Mouse (Mus musculus): ENCODE measurements around the gene Wwc1. TPM values are rescaled to one million over a fixed set of nuclear protein-coding genes. Genes with fewer than 3 reads are reported as not detected.
A peak's percentile ranks its signal among the peaks of the same experiment; 100 is the strongest.

The Wwc1 gene
- polyA plus RNA-seq, 1 experiment from 2014 or later: 9.5 TPM

DNA sequence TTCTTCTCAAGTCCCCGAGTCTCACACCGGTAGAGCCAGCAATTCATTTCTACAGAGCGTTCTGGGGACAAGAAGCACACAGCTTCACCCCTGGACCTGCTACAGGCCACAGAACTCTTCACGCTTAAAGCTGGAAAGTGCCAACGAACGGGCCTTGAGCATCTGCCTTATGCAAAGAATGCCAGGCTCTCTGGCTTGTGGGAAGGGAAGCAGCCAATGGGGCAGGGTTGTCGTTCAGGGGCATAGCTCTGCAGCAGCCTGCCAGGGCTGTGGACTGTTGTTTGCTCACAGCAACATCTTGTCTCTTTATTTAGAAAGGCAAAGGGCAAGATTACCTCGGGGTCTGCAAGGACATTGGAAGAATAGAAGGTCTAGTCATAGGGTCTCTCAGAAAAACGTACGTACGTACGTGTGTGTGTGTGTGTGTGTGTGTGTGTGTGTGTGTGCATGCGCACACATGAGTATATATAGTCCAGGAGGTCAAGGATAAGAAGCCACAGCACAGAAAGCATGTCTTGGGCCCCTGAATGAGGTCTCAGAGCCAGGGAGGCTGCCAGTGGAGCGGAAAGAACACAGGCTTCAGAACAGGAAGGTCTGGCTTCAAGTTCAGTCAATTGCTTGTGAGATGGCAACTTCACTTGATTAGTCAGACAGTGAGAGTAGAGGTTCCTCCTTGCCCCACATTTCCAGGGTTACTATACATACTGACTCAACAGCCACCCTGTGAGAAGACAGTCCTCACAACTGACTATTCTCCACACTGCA, 48.0 kb downstream of the Wwc1 start:
- Histone ChIP-seq H3K4me3 (ENCODE audit: low read length) (no peak overlapping the region), H3K36me3 (ENCODE audit: control insufficient read depth, insufficient read depth, low read length) (no peaks in the 10 kb centered on the region), H3K9me3 (ENCODE audit: control insufficient read depth, low read length) (no peaks in the 10 kb centered on the region), H3K4me2 (replicated peaks; ENCODE audit: low read depth, low read length) (no peak overlapping the region), H3K27me3 (ENCODE audit: control insufficient read depth, insufficient read depth, low read length) (no peaks in the 10 kb centered on the region), H3K4me1 (ENCODE audit: control insufficient read depth, insufficient read depth, low read length) (peaks cover 27% of the 10 kb centered on the region), H3K9ac (ENCODE audit: low read depth, low read length) (no peak overlapping the region), H3K27ac (ENCODE audit: low read depth, low read length) (peak overlapping the region; percentile 80; the same call in 1 of the 2 replicates)
- WGBS: 85% methylated on average over 14 of the region's 14 CpGs
- ATAC-seq (ENCODE audit: low FRiP score, low TSS enrichment): no peak

DNA sequence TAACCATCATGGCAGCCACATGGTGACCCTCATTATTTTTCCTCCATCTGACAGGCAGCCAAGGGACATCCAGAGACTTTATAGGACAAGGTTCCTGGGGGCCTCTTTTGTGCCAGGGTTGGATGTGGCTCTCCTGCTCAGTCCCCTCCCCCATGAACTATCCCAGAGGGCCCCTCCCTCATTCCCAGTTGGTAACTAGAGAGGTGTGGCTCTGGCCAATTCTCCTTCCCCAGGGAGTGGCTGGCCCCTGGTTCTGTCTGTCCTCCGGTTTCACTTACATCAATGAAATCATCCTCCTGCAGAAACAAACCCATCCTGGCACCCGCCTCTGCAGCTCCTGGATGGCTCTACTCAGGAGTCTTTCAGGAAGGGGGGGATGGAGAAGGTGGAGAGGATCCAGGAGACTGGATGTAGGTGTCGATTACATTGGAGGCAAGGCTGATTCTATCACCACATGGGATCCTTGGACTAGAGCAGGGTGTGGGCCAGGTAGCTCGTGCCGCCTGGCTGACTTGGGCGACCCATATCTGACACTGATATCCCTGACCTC, 49.7 kb downstream of the Wwc1 start:
- Histone ChIP-seq H3K4me2 (replicated peaks; ENCODE audit: low read depth, low read length) (no peak overlapping the region), H3K4me3 (ENCODE audit: low read length) (no peak overlapping the region), H3K9ac (ENCODE audit: low read depth, low read length) (no peak overlapping the region), H3K9me3 (ENCODE audit: control insufficient read depth, low read length) (no peaks in the 10 kb centered on the region), H3K4me1 (ENCODE audit: control insufficient read depth, insufficient read depth, low read length) (peaks cover 27% of the 10 kb centered on the region), H3K27me3 (ENCODE audit: control insufficient read depth, insufficient read depth, low read length) (no peaks in the 10 kb centered on the region), H3K27ac (ENCODE audit: low read depth, low read length) (no peak overlapping the region), H3K36me3 (ENCODE audit: control insufficient read depth, insufficient read depth, low read length) (no peaks in the 10 kb centered on the region)
- ATAC-seq (ENCODE audit: low FRiP score, low TSS enrichment): no peak
- WGBS: 52% methylated on average over 6 of the region's 6 CpGs

DNA sequence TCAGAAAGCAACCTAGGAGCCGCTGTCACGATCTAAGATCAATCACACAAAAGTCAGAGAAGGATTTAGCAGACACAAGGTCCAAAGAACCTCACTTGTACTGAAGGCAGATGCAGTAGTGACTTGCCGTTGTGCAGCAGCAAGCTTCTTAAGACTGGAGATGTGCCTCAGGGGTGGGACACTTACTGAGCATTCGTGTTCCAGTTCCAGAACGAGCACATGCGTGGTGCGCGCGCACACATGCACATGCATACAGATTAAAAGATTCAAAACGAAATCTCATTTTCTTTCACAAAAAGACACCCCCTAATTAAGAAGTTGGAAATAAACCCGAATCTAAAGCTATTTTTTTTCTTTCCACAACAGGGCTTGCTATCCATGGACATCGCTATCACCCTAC, 51.9 kb downstream of the Wwc1 start:
- Histone ChIP-seq H3K4me1 (ENCODE audit: control insufficient read depth, insufficient read depth, low read length) (peaks cover 24% of the 10 kb centered on the region), H3K4me2 (replicated peaks; ENCODE audit: low read depth, low read length) (no peak overlapping the region), H3K9ac (ENCODE audit: low read depth, low read length) (no peak overlapping the region), H3K27ac (ENCODE audit: low read depth, low read length) (no peak overlapping the region), H3K4me3 (ENCODE audit: low read length) (no peak overlapping the region), H3K36me3 (ENCODE audit: control insufficient read depth, insufficient read depth, low read length) (no peaks in the 10 kb centered on the region), H3K27me3 (ENCODE audit: control insufficient read depth, insufficient read depth, low read length) (no peaks in the 10 kb centered on the region), H3K9me3 (ENCODE audit: control insufficient read depth, low read length) (no peaks in the 10 kb centered on the region)
- WGBS: 94% methylated on average over 12 of the region's 12 CpGs
- ATAC-seq (ENCODE audit: low FRiP score, low TSS enrichment): no peak

DNA sequence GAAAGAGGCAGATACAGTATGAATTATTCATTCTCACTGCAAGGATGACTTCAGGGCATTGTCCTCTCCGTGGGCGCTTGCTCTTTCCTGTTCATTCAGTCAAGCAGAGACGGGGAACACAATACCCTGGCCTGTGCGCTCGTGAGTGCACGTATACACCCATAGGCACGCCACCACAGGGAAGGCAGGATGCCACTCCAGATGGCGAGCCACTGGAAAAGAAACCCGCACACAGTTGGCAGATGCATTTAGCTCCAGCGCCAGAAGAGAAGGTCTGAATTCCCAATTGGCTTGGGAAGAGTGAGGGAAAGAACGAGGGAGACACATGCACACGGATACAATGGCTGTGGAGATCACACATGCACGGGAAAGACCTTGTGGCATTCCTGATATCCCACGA, 53.0 kb downstream of the Wwc1 start:
- 81% methylated on average over 14 of the region's 14 CpGs for WGBS
- Histone ChIP-seq H3K4me1 (ENCODE audit: control insufficient read depth, insufficient read depth, low read length) (peaks cover 21% of the 10 kb centered on the region; the same call in 1 of the 2 replicates), H3K9ac (ENCODE audit: low read depth, low read length) (no peak overlapping the region), H3K27ac (ENCODE audit: low read depth, low read length) (no peak overlapping the region), H3K36me3 (ENCODE audit: control insufficient read depth, insufficient read depth, low read length) (no peaks in the 10 kb centered on the region), H3K4me2 (replicated peaks; ENCODE audit: low read depth, low read length) (no peak overlapping the region), H3K9me3 (ENCODE audit: control insufficient read depth, low read length) (no peaks in the 10 kb centered on the region), H3K4me3 (ENCODE audit: low read length) (no peak overlapping the region), H3K27me3 (ENCODE audit: control insufficient read depth, insufficient read depth, low read length) (no peaks in the 10 kb centered on the region)
- no peak for ATAC-seq (ENCODE audit: low FRiP score, low TSS enrichment)

DNA sequence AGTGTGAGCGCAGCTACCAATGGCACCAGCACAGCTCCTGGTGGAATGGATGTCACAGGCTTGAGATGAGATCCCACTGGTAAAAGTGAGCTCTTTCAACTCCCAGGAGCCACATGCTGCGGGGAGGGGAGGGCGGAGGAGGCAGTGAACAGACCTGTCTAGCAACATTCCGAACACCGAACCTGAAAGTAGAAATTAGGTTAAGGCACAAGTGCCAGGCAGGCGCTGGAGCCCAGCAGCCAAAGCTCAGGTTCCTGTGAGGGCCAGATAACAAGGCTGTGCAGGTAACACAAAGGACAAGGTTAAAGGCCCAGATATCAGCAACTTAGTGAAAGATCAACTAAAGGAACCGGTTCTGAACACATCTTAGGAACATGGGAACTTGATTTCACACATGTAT, 54.7 kb downstream of the Wwc1 start:
- ATAC-seq (ENCODE audit: low FRiP score, low TSS enrichment): peak; percentile 73
- peaks cover 19% of the 10 kb centered on the region; the same call in 1 of the 2 replicates for H3K4me1 ChIP-seq (ENCODE audit: control insufficient read depth, insufficient read depth, low read length)
- no peak overlapping the region for H3K4me2 ChIP-seq (replicated peaks; ENCODE audit: low read depth, low read length)
- H3K9me3 ChIP-seq (ENCODE audit: control insufficient read depth, low read length): no peaks in the 10 kb centered on the region
- no peaks in the 10 kb centered on the region for H3K27me3 ChIP-seq (ENCODE audit: control insufficient read depth, insufficient read depth, low read length)
- peak overlapping the region; percentile 57; the same call in 1 of the 2 replicates for H3K27ac ChIP-seq (ENCODE audit: low read depth, low read length)
- H3K4me3 ChIP-seq (ENCODE audit: low read length): no peak overlapping the region
- 69% methylated on average over 7 of the region's 7 CpGs for WGBS
- H3K9ac ChIP-seq (ENCODE audit: low read depth, low read length): no peak overlapping the region
- H3K36me3 ChIP-seq (ENCODE audit: control insufficient read depth, insufficient read depth, low read length): no peaks in the 10 kb centered on the region

DNA sequence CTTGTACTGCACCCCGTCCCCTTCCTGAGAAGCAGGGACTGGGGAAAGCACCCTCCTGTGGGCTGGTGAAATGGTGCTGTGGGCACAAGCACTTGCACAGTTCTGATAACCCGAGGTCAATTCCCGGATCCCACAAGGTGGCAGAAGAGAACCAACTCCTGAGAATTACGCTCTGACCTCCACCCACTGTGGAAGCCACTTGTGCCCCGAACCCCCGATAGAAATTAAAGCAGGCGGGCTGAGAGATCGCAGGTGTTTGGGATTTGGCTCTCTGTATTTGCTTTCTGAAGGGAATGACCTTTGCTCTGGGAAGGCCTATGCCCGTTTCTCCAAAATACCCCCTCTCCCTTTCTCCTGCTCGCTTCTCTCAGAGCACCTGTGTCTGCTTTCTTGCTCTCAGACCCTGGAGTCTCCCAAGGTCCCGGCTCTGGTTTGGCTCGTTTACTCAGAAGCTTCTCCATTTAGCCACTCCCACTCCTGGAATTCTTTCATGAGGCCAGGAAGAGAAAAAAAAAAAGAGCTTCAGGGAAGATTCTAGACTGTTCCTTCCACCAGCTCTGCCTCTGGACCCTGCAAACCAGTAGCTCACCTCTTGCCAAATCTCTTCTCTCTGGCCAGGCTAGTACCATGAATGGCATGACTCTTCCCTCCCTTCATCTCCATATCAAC, 58.0 kb downstream of the Wwc1 start:
- Histone ChIP-seq H3K27ac (ENCODE audit: low read depth, low read length) (no peak overlapping the region), H3K9ac (ENCODE audit: low read depth, low read length) (no peak overlapping the region), H3K27me3 (ENCODE audit: control insufficient read depth, insufficient read depth, low read length) (no peaks in the 10 kb centered on the region), H3K9me3 (ENCODE audit: control insufficient read depth, low read length) (no peaks in the 10 kb centered on the region), H3K4me2 (replicated peaks; ENCODE audit: low read depth, low read length) (no peak overlapping the region), H3K4me1 (ENCODE audit: control insufficient read depth, insufficient read depth, low read length) (peaks cover 24% of the 10 kb centered on the region), H3K36me3 (ENCODE audit: control insufficient read depth, insufficient read depth, low read length) (no peaks in the 10 kb centered on the region), H3K4me3 (ENCODE audit: low read length) (no peak overlapping the region)
- WGBS: 35% methylated on average over 12 of the region's 12 CpGs
- no peak for ATAC-seq (ENCODE audit: low FRiP score, low TSS enrichment)

DNA sequence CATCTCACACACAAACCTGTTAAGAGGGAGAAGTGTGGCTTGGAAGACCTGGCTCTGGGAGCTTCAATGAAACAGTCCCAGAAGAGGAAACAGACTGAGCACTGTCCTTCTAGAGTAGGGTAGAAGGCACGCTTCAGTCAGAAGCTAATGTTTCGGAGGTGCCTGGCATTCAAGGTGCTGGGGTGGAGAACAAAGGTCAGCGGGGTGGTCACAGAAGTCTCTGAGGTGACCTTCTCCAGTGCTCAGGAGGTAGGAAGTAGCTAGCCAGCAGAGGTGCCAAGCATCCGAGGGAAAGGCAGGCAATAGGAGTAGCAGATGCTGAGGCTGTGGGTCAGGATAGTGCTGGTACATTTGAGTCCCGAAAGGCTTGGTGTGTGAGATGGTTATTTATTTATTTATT, 59.6 kb downstream of the Wwc1 start:
- no peak overlapping the region for H3K4me2 ChIP-seq (replicated peaks; ENCODE audit: low read depth, low read length)
- H3K36me3 ChIP-seq (ENCODE audit: control insufficient read depth, insufficient read depth, low read length): no peaks in the 10 kb centered on the region
- no peaks in the 10 kb centered on the region for H3K27me3 ChIP-seq (ENCODE audit: control insufficient read depth, insufficient read depth, low read length)
- H3K4me1 ChIP-seq (ENCODE audit: control insufficient read depth, insufficient read depth, low read length): peaks cover 32% of the 10 kb centered on the region
- H3K9me3 ChIP-seq (ENCODE audit: control insufficient read depth, low read length): no peaks in the 10 kb centered on the region
- H3K4me3 ChIP-seq (ENCODE audit: low read length): no peak overlapping the region
- H3K9ac ChIP-seq (ENCODE audit: low read depth, low read length): no peak overlapping the region
- ATAC-seq (ENCODE audit: low FRiP score, low TSS enrichment): no peak
- 81% methylated on average over 5 of the region's 5 CpGs for WGBS
- no peak overlapping the region for H3K27ac ChIP-seq (ENCODE audit: low read depth, low read length)

DNA sequence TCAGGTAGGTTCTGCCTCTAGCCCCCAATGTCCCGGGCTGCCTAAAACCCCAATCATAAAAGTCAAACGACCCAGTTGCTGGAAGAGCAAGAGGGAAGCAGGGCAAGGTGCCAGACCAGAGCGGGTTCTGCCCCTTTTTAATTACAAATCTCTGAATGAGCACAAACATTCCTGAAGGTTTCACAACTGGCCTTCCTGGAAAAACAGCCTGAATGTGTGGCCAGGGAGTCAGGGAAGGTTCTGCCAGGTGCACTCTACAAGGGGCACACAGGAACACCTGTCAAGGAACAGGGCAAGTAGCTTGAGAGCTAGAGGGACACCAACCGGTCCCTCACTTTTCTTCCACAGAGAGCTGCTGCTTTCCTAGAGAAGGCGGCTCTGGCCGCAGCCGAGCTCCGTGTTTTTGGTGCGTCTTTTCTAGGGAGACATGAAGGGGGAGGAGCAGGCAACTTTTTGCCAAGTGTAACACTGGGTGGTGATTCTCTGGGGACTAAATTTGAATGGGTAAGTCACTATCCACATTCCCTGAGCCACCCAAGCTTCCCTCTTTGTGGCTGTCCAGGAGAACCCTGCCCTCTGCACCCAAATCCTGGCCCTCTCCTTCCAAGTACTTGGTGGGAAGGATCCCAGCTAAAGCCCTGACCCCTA, 60.3 kb downstream of the Wwc1 start:
- H3K9me3 ChIP-seq (ENCODE audit: control insufficient read depth, low read length): no peaks in the 10 kb centered on the region
- H3K9ac ChIP-seq (ENCODE audit: low read depth, low read length): no peak overlapping the region
- peaks cover 37% of the 10 kb centered on the region for H3K4me1 ChIP-seq (ENCODE audit: control insufficient read depth, insufficient read depth, low read length)
- no peak overlapping the region for H3K27ac ChIP-seq (ENCODE audit: low read depth, low read length)
- no peaks in the 10 kb centered on the region for H3K36me3 ChIP-seq (ENCODE audit: control insufficient read depth, insufficient read depth, low read length)
- H3K4me3 ChIP-seq (ENCODE audit: low read length): no peak overlapping the region
- no peak overlapping the region for H3K4me2 ChIP-seq (replicated peaks; ENCODE audit: low read depth, low read length)
- 61% methylated on average over 9 of the region's 9 CpGs for WGBS
- ATAC-seq (ENCODE audit: low FRiP score, low TSS enrichment): no peak
- H3K27me3 ChIP-seq (ENCODE audit: control insufficient read depth, insufficient read depth, low read length): no peaks in the 10 kb centered on the region

DNA sequence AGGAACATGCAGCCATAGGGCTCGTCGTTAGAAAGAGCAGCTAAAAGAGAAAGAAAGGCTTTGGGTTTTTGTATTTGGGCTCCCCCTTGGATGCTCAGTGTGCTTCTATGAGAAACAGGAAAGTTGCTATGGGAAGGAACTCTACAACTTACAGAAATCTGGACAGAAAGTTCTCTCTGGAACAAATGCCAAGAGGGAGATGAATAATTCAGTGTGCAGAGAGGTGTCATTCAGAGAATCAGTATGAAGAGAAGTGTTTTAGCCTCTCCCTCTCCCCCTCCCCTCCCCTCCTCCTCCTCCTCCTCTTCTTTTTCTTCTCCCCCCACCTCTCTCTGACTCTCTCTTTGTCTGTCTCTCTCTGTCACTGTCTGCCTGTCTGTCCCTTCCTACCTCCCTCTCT, 60.9 kb downstream of the Wwc1 start:
- Histone ChIP-seq H3K9me3 (ENCODE audit: control insufficient read depth, low read length) (no peaks in the 10 kb centered on the region), H3K27ac (ENCODE audit: low read depth, low read length) (no peak overlapping the region), H3K4me1 (ENCODE audit: control insufficient read depth, insufficient read depth, low read length) (peaks cover 37% of the 10 kb centered on the region), H3K4me2 (replicated peaks; ENCODE audit: low read depth, low read length) (no peak overlapping the region), H3K36me3 (ENCODE audit: control insufficient read depth, insufficient read depth, low read length) (no peaks in the 10 kb centered on the region), H3K4me3 (ENCODE audit: low read length) (no peak overlapping the region), H3K27me3 (ENCODE audit: control insufficient read depth, insufficient read depth, low read length) (no peaks in the 10 kb centered on the region), H3K9ac (ENCODE audit: low read depth, low read length) (no peak overlapping the region)
- 60% methylated on average over 2 of the region's 2 CpGs for WGBS
- ATAC-seq (ENCODE audit: low FRiP score, low TSS enrichment): no peak

Data from kidney, embryonic 14.5 days (tissue).